Mouse (Mus musculus): ENCODE measurements around the gene Adm.
"Not testable (repeated sequence)": the region's sequence is repeated elsewhere in the genome, so short reads cannot be mapped to it uniquely, and the experiment has no call there.

The Adm gene

DNA sequence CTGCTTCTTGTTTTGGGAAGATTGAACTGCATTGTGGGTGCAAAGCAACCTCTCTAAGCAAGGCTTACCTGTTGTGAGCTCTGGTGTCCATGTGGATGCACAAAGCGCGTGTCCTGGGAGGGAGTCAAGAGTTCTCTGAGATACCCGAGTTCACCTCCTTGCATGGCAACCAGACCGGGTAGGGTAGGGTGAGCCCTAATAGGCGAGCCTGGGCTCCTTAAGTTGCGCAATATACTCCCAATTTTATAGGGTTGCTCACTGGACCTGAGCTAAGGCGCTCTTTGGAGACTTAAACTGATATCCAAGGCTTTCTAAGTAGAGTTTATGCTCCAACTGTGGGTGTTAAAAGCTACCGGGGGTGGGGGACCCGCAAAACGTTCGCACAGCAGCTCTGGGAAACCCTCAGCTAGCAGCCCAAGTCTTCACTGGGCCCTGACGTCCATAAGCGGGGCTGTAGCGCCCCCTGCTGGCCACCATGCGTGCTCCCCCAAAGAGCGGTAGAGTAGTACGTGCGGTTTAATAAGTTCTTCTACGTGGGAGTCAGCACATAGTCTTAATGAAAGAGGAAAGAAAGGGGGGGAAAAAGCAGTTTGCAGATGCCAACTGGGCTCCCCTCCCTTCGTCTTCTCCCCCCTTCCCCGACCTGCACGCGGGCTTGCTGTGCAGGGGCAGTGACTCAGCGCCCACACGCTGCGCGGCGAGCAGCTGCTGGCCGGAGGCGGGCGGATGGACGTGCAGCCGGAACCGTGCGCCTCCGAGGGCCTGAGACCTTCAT is 2.6 kb downstream of the Adm start:
- peak; percentile 78 to 83 for DNase-seq

DNA sequence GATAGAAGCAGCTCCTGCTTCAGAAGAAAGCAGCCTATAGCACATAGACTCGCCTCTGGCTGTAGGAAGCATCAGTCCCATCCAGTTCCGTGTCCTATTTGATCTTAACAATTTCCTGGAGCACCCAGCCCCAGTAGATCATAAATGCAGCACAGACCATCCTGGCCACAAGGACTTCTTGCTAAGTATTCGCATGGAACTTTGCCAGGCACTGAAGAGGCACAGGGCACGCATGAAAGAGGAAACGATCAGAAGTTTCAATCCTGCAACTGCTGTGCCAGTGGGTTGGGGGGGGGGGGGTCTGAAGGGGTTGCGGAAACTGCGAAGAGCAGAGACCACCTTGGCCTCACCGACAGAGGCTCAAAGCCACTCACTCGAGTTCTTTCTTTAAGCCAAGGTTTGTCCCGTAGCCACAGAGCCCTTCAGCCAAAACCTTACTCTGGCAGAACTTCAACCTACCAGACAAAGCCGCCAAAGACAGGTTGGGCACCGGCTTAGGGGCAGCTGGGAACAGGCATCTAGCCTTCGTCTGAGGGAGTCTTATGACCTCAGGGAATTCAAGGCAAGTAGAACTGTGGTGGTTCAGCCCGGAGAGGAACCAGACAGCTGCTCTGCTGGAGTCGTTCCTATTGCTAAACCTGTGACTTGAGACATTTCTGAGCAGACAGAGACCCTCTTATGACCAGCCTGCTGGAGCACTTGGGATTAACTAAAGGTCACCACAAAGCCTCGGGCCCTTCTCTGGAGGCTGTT is 3.9 kb downstream of the Adm start:
- no peak for DNase-seq

DNA sequence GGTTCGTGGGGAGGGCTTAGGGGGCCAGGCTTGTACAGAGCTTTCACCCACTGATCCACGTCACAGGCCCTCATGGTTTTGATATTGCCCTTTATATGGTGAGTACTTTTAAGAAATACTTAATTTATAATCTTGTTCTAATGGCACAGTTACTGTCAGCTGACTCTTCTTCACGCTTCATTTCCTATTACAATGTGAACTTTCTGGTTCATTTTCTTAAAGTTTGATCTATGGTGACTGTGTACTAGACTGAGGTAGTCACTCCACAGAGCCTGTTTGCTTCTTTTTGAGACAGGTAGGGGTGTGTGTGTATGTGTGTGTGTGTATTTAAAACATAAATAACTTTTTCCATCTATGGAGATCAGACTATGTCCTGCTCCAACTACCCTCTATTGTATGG is 8.5 kb downstream of the Adm start:
- DNase-seq: no peak

DNA sequence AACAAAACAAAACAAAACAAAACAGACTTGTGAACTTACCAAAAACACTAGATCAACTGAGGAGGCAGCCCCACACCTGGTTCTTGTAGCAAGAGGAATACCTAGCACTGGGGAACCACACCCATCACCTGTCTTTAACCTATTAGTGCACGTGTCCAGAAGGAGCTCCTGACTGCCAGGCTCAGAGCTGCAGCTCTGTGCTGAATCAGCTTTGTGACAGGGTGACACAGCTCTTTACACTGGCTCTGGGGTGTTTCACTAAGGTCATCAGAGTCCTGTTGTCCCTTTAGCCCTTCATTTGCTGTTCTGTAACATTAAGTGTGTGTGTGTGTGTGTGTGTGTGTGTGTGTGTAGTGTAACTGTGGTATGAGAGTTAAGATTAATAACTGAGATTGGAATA is 9.1 kb downstream of the Adm start:
- no peak for DNase-seq

DNA sequence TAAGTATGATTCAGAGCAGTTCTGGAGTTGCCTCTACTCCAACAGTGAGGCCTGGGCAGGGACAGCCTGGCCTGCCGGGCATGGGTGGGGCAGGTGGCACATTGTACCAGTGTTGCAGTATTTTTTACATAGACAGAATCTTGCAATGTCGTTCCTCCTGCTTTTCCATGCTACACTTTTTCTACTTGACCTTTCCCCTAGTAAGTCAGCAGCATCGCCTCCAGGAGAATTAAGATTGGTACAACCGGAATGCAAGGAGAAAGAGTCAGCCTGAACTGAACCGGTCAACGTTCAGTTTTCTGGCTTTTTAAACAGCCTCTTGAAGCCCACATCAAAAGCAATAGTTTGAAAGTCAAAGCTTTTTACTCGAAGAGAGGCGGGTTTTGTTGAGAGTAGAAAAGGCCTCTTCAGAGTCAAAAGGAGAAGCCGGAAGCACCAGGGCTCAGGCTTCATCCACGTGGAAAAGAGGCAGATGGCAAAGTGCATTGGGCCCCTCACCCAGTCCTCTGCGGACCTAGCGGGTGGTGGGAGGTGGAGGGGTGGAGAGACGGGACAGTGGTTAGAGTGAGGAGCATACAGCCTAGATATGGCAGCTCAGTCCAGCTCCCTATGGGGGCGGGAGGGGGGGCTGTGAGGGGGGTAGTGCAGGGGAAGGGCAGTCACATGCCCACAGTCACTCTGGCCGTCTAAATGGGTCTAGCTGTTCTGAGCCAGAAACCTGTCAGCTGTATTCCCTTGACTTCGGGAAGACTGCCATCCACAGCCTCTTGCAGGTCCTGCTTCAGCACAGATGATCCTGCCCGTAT is 11.0 kb downstream of the Adm start:
- no peak for DNase-seq

DNA sequence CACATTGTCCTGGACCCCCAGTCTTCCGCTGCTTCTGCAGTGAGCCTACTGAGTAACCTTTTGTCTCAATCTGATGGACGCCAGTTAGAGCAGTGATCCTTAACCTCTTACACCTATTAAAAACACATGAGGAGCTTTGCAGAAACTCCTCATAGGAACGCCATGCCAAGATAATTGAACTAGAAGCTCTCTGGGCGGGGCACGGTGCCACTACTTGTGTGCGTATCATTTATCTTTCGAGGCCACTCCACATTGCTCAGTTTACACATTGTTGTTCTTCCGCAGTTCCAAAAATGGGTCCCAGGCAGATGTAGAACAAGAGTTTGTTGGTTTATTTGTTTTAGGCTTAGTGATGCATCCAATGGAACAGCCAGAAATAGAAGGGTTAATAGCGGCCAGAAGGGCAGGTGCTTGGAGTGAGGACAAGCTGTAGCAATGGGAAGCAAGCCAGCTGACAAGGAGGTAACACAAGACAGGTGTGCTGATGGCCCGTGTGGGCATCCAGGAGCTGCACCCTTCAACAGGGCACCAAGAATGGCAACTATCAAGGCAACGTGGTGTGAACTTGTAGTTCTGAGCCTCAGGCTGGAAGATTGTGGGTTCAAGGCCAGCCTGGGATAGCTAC is 11.9 kb downstream of the Adm start:
- no peak for DNase-seq

DNA sequence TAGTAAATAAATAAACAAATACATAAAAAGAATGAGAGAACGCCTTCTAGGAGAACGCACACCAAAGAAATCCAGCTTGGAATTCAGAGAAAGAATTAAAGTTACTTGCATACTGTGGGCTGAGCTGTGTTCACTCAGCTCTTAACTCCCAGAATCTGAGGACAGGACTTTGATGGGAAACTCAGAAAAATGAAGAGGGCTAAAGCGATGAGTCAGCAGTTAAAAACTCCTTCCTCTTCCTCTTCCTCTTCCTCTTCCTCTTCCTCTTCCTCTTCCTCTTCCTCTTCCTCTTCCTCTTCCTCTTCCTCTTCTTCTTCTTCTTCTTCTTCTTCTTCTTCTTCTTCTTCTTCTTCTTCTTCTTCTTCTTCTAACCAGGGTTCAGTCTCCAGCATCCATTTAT is 12.5 kb downstream of the Adm start:
- DNase-seq: not testable (repeated sequence)

DNA sequence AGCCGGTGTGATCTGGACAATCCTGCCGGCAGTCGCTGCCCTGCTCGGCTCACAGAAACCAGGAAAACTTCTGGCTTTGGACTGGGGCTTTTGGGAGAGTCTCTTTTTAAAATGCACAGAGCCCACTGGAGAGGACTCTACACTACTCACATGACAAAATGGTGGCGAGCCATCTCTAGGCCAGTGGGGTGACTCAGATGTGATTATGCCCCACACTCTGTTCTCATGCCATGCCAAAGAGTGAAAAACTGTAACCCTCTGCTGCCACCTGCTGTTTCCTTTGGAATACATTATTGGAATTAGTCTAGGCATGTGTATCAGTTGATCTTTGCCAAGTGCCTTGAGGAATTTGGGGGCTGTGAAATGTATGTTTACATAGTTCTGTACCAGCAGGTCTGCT is 17.9 kb downstream of the Adm start:
- peak in 1 of 2 experiments; percentile 65 for DNase-seq

DNA sequence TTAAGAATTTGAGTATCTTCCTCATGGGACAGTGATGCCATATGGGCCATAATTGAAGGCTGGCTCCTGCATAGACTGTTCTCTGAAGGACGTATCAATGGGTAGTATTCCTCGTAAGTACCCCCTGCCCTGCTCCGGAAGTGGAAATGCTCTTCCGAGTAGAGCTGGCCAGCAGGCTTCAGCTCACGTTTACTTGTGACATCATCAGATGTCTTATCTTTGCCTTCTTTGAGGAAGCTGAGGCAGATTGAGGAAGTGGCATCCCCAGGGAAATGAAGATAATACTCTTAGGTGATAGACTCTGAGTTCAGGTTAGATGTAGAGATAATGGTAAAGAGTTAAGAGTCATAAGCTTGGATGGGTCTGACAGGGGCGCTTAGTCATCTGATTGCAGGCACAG is 18.4 kb downstream of the Adm start:
- no peak for DNase-seq

DNA sequence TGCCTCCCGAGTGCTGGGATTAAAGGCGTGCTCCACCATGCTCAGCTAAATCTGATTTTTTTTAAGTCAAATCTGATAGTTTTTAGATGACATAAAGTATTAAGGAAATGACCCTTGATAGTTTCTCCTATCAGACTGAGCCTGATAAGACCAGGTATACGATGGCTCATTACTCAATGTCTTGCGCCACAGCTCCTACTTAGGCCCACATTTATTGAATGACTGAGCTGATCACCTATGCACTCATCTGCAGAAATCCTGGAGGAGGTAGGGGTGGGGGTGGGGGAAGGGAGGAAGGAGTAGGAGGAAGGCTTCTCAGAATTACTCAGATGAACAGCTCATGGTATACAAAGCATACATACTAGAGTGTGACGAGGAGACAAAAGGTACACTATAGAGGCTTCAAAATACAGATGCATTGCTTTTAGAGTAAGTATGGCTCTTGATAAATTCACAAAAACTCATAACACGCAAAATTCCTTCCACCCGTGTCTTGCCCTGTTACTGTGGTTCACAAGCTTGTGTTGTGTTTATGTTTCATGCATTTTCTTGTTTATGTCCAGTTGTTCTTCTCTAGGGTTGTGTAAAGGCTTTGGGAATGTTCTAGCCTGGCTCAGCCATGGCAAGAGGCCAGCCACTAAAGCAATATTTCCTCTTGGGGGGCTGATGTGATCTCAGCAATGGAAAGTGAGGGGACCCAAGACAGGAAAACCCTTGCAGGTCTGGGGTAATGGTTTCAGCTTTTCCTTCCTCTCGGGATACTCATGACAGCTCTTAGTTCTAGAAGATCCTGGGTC is 19.3 kb downstream of the Adm start:
- DNase-seq: no peak

DNA sequence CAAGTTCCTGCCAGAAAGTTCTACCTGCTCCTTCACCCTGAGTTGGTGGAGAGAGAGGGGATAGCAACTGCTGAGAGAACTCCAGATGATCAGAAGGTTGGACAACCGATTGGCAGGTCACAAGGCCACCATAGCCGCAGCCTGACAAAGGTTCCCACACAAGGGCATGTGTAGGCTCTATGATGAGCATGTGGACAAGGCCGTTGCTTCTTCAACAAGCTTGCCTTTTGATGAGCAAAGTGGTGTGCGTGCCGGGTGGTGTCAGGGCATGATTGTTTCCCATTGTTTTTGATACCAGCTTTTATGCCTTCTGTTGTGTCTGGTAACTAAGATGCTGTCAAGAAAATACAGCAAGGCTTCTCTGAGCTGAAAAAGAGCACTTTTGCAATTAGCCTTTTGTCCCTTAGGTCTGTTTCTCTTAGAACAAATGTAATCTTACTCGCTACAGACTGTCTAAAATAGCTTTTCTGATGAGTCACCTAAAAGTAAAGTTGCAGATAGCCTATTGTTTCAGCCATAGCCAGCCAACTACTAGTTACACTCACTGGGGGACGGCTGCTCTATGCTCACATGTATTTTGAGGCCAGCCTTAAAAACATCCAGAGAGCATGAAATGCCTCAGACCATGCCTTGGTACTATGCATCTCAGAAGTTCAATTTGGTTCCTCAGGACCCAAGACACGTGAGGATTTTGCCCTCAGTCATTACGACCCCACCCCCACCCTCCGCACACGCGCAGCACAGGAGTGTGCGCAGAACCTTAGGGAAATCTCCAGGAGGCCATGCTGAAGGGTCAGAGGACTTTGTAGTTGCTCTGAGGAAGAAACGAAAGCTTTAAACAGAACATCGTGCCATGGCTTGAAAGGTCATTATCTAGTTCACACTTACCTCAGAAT is 20.3 kb downstream of the Adm start:
- no peak for DNase-seq

DNA sequence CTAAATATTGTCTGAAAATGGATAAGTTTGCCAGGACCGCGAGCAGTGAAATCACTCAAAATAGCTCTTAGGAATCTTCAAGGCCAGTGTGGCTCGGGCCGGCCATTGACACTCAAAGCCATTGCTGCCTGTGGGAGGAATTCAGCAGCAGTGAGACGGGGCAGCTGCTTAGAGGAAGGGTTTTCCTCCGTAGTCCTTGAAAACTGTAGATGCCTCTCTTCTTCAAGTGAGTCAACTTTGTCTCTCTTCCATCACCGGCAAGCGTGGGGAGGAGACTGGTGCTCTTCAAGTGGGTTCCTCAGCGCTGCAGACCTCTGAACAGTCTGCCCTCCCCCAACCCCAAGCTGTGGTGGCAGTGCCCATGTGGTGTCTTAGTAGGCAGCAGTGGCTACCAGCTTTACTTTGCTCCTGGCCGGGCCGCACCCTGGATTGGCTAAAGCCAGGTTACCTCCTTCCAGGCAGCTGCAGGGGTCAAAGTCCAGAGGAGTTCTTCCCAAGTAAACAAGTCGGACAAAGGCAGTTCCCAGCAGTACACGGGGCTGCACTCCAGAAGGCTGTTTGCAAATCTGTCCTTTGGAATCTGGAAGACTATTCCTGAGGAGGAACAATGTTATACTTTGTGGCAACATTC is 21.1 kb downstream of the Adm start:
- DNase-seq: no peak

DNA sequence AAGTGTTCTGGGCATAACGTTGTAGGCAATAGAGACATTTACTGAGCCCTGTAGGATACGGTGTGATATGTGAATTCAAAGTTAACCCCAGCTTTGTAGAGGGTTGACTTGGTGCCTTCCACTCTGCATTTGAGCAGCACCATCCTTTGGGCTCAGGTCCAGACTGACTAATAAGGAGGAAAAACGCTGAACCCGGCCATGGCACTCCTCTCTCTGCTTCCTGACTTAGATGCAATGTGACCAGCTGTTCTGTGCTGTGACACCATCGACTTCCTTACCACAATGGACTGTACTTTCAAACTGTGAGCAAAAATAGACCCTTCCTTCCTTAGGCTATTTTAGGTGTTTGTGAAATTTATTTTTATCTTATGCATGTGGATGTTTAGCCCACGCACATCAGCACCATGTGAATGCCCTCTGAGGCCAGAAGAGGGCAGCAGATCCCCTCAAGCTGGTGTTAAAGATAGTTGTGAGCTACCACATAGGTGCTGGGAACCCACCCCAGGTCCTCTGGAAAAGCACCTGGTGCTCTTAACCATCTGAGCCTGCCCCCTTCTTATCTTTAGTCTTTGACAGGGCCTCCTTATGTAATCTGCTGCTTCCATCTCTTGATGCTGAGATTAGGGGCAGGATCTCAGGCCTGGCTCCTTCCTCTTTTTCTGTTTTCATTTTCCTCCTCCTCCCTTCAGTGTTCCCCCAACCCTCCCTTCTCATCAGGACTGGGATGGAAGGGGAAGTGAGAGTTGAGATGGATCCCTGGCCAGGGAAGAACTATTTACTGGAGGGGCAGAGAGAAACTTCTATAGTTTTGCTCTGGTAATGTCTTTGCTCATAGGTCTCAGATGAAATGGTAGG is 21.9 kb downstream of the Adm start:
- DNase-seq: no peak

DNA sequence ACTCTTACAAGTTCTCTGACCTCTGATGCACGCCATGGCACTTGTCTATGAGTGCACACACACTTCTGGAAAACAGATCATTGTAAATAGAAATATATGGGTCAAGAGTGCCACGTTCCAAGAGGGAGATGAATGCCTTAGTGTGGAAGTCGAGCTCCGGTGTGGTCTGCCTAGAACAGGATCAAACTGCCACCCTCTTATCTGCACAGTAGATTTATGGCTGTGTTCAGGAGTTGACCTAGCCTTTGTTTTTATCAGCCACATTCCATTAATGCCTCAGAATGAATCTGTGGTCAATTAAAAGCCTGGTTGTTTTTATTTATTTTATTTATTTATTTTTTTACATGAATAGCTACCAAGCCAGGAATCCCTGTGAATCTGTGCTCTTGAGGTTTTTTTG is 23.0 kb downstream of the Adm start:
- no peak for DNase-seq

DNA sequence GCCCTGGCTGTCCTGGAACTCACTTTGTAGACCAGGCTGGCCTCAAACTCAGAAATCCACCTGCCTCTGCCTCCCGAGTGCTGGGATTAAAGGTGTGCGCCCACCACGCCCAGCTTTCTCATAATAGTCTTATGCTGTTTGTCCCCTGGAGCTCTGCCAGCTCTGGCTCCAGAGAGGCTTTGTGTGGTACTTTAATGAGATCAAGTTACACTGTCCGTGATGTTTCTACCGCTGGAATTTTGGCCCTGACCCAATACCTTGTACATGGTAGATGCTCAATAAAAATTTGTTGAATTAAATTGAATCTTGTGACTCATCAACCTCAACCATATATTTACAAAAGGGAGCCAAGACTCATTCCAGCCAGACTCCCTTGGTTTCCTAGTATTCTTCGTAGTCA is 23.6 kb downstream of the Adm start:
- peak in 1 of 2 experiments; percentile 37 for DNase-seq

DNA sequence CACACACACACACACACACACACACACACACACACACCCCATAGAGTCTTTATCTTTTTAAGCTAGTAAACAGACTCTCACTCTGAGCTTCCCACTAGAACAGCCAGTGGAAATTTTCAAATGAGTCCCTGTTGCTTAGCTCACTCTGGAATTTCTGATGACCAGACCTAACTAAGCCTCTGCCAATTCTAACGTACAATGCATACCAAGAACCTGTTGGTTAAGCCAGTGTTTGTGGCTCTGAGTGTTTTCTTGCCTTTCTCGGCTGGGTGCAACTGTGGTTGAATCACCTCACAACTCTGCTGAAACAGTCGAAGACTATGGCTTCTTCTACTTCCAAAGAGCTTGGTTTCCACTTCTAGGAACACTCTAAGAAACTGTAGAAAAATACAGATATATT is 27.8 kb downstream of the Adm start:
- no peak for DNase-seq

DNA sequence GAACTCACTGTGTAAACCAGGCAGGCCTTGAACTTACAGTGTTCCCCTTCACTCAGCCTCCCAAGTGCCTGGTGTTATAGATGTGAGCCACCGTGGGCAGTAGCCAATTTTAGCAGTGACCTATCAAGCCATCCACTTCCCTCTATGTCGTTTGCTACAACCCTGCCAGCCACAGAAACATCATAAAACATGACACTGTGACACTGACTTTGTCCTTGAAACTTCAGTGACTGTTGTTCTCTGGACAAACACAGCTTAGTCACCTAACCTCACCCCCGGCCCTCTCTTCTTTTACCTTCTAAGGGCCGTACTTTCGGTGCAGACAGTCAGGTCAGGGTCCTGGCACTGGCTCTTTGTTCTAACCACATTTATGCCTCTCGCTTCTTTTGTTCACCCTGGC is 28.5 kb downstream of the Adm start:
- no peak for DNase-seq

DNA sequence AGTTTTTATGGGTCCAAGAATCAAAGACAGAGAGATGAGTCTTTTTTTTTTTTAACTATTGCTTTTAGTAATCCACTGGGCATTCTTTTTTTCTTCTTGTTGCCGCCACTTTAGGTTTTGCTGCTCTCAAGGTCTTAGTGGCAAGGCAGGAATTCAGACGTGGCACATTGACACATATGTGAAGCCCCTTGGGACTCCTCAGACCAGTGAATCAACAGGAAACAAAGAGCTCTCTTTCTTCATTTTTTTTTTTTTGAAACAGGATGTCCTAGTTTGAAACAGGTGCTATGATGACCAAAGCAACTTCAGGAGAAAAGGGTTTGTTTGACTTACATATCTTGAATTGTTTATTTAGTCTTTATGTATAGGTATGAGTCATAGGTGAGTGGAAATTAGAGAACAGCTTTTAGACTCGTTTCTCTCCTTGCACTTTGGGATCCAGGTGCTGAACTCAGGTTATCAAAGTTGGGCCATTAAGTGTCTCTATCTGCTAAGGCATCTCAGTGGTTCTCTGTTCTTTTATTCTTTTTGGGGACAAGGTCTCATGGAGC is 31.0 kb downstream of the Adm start:
- DNase-seq: no peak

DNA sequence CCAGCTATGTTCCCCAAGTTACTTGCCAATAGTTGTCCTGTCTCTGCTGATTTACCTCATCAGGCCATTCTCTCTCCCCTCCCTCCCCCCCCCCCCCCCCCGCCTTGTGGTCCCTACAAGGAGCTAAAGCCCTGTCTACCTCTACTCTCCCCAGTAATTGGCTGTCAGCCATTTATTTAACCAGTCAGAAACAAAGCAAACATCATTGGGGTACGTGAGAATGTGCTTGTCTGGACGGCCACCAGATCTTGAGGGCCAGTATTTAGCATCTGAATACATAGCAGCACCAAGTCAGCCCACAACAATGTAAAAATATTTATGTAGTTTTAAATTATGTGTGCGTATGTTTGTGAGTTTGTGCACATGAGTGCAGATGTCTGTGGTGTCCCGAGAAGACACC is 39.1 kb downstream of the Adm start:
- no peak for DNase-seq
